Mouse (Mus musculus) right cerebral cortex, adult 2 months (tissue): ENCODE measurements at regions not wholly inside any gene's neighbourhood (a gene's known extent, or its start where the extent isn't known, plus 50 kb on each side); places are given as distances from the start of the nearest gene placed in this dataset.
"Not testable (repeated sequence)": the region's sequence is repeated elsewhere in the genome, so short reads cannot be mapped to it uniquely, and the experiment has no call there.

Experiments
- DNase-seq, 2 experiments: peaks; one replicate each; pipeline ENCODE4 v3.0.0; 2021 to 2022; ENCODE audit warnings: low spot score in 2 of 2

DNA sequence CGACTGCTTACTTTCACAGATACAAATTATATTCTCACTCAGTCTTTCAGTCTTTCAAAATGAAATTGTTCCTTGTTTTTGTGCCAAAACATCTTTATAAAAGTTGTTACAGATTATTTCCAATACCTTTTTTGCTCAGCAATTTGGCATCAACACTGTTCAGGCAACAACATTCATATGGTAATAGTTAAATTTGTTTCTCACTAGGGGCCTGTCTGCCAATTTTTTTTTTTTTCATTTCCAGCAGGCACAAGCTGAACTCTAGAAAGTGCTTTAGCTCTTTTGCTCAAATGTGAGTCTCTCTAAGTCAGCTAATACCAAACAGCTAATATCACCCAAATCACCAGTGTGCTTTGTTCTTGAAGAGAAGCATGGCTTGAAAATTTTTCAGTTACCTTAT is 199.4 kb downstream of the Antxr2 start:
- DNase-seq, result no peak

DNA sequence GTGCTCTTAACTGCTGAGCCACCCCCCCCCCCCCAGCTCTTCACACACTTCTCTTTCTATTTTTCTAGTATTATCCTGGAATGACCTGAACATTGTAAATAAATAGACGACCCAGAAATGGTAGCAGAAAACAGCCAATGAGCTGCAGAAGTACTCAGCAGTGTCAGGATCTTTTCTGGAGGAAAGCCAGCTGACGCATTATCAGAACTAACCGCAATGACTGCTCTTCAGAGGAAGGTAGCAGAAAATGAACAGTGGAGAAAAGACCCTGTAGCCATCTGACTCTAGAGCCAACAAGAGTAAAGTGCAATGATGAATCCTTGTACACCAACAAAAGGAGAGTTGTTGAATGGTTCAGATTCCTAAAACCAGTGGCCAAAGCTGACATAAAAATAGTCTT is 213.4 kb downstream of the Antxr2 start:
- no peak for DNase-seq

- no peak for DNase-seq
Observed at GRCm38 (mm10) chr5:97815357-97815756, 215.5 kb downstream of the Antxr2 start.

- DNase-seq, result no peak
Observed at GRCm38 (mm10) chr5:97814700-97815099, 216.1 kb downstream of the Antxr2 start.

- no peak for DNase-seq
Observed at GRCm38 (mm10) chr5:97812611-97813350, 218.1 kb downstream of the Antxr2 start.

DNA sequence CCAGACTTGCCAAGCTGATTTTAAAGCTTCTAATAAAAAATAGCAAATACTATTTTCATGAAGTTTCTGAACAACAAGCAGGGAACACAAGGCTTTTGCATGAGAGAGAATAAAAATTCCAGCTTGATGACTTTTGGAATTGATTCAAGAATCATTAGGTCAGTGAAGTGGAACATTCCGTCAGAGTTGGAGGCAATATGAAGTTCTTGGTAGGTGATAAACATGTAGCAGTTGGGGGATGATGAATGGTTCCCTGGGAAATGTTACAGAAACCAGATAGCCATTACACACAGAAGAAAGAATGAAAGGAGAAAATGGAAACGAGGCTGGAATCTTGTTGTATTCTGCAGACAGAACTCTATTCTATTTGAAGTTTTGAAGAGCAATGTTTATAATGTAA is 221.8 kb downstream of the Antxr2 start:
- no peak for DNase-seq

DNA sequence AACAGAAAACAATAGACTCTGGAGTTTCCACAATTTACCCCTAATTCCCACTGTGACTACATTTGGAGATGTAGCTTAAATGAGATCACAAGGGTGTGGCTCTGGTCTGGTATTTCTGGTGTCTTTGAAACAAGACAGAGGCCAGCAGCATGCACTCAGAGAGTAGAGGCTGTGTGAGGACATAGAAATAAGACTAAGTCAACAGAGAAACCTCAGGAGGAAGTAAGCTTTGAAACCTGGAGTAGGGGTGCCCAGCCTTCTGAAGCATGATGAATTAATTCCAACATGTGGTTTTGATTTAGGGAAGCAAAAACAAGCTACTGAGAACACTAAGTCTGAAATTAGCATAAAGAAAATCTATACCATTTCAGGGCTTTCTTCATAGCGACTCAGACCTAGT is 223.7 kb downstream of the Antxr2 start:
- no peak for DNase-seq

DNA sequence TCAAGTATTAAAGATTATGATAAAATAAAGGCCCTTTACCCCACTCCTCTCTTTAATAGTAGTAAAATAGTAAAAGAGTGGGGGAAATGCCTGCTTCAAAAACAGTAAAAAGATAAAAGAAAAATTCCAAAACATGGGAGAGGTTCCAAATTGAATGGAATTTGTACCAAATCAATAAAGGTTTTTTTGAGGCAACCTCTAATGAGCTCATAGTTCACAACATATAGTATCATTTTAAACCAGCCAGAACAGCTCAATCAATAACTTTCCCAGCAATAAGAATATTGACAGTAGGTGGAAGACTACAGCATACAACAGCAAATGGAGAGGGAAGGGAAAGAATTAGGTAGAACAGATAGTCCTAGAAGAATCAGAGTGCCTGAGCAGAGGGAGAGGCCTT is 224.1 kb downstream of the Antxr2 start:
- no peak for DNase-seq

DNA sequence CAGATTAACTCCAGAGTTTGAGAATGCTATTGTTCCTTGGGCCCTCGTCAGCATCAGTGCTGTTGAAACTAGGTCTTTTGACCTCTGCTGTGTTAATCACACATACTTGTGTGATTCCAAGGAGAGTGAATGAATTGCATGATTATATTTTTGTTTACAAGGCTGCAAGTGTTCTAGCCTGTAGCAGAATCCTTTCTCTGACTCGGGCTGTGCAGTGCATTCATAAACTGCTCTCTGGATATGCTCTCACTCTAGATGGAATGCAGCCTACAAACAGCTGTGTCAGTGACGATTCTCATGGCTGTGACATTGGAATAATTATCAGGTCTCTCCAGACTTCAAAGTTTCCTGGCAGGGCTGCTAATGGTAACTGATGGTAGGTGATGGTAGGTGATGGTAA is 230.8 kb downstream of the Antxr2 start:
- DNase-seq, result no peak

GRCm38 (mm10) chr5:97788175-97788574 is 242.7 kb downstream of the Antxr2 start:
- no peak for DNase-seq

GRCm38 (mm10) chr5:97787001-97787400 is 243.8 kb downstream of the Antxr2 start:
- no peak for DNase-seq

DNA sequence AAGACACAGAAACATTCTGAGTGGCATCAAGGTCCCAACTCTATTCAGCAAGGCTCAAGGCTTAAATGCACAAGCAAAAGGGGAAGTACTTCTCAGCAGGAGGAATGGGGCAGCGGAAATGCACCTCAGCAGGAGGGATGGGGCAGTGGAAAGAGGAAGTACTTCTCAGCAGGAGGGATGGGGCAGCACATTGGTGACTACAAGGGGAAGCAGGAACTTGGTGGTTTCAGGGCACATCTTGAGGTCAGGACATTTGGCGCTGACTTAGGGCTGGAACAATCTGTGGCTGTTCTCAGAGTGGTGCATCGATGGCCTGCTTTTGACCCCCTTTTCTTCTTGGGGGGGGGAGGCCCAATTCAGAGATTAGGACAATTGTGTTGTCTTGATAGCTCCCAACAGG is 255.7 kb downstream of the Antxr2 start:
- not testable (repeated sequence) for DNase-seq

DNA sequence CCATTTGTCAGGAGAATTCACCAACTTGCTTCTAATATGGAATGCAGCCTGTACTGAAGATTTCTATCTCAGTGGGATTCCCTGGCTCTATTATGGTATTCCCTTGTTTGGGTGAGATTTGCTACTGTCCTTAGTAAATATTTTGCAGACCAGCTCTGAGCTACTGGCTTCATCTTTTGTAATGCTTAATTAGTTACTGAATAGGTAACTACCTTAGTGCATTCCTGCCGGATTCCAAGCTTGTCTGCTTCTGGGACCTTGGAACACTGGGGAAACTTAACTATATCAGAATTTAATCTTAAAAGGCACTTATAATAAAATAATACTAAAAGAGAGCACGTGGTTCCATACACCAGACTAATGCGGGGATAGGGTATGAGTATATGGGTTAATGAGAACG is 257.4 kb downstream of the Antxr2 start:
- not testable (repeated sequence) for DNase-seq

GRCm38 (mm10) chr5:97737339-97737738 is 280.5 kb upstream of the Gk2 start:
- no peak for DNase-seq

DNA sequence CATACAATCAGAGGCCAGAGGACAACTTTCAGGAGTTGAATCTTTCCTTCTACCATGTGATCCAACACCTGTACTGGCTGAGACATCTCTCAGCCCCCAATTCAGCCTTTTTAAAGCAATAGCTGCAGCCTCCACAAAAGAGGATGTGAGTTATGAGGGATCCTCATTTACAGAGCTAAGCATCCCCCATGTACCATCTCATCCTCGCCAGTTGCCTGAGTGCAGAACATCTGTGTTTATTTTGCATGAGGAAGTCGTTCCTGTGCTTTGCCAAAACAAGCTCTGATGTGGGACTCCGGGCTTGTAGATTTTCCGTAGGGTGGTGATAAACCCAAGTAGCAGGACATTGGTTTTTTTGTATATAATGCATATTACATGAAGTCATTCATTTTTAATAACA is 274.1 kb upstream of the Gk2 start:
- DNase-seq, result no peak

GRCm38 (mm10) chr5:97719364-97719763 is 262.5 kb upstream of the Gk2 start:
- not testable (repeated sequence) for DNase-seq

DNA sequence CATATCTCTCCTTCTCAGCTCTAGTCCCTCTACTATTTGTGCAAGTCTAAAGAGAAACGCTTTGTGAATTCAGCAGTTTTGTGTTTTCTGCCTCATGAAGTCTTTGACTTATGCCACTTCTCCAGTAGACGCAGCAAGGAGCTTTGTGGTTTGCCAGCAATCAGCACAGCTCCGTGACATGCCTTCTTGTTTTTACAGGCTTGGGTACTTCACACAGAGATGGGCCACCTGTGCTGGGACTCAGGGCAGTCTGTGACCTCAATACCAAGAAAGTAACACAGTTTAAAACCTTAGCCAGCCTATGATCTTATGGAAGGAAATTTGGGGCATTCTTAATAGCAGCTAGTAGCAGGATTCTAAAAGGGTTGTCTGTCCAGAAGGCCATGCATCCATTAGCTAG is 248.4 kb upstream of the Gk2 start:
- no peak for DNase-seq

- DNase-seq, result peak; percentile 3 to 4
Observed at GRCm38 (mm10) chr5:97700507-97700906, 243.7 kb upstream of the Gk2 start.

- no peak for DNase-seq
Observed at GRCm38 (mm10) chr5:97697581-97698134, 240.8 kb upstream of the Gk2 start.

GRCm38 (mm10) chr5:97693333-97693940 is 236.6 kb upstream of the Gk2 start:
- DNase-seq, result peak in 1 of 2 experiments; percentile 7

GRCm38 (mm10) chr5:97685443-97685842 is 228.6 kb upstream of the Gk2 start:
- DNase-seq, result no peak

DNA sequence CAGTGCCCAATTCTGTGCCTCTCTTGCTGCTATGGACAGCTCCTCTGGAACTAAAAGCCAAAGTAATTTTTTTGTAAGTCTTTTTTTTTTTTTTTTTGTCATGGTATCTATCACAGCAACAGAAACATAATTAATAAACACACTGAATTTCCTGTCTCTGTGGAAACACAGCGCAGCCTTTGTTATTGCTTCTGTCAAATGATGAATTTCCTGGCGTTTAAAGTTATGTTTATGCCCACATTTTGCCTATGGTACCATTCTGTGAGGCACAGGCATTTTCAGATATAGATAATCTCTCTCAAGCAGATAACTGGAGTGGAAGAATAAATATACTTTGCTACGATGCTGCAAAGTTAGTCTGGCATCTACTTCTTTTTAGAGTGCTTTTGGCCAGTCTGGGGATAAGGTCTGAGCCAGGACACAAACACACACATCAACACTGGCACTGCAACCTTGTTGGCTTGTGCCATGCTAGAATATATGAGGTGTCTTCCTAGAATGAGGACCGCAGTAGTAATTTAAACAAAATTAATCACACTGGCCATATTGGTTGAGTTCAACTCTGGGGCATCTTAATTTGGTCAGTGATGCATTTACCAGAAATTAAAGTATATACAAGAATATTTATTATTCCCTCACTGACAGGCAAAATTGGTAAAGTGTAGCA is 227.9 kb upstream of the Gk2 start:
- no peak for DNase-seq

GRCm38 (mm10) chr5:97669726-97670125 is 212.9 kb upstream of the Gk2 start:
- no peak for DNase-seq
